21 mouse cellular contexts compared by ENCODE assay signal in the genomic region with DNA sequence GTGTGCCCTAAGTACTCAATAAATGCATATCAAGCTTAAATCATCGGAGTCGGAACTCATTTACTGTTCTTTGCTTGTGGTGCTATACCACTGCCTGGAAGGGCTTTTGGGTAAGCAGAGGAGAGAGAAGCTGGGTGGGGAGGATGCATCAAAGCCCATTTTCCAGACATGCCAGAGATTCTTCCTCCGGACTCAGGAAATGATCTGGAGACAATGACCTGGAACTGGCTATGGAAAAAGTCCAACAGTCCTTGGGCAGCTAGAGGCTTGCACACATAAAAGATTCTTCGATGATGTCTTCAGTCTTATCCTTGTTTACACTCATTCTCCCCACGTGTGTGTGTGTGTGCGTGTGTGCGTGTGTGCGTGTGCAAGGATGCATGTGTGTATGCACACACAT.
"Had no signal": no experiment of that assay in that cellular context is flagged by ENCODE, and none has a peak within 500 bp of the region (broad histone marks: within the 10 kb centered on the region; RNA-seq: fewer than 3 reads in every experiment).

No protein-coding gene starts in this region.

- H3K9ac ChIP-seq: forebrain, embryonic 15.5 days; forebrain, postnatal 0 days; heart, embryonic 13.5 days; heart, embryonic 15.5 days; hindbrain, embryonic 13.5 days; hindbrain, embryonic 15.5 days; limb, embryonic 13.5 days; limb, embryonic 15.5 days had no signal

- H3K9me3 ChIP-seq: forebrain, embryonic 15.5 days; heart, embryonic 13.5 days; heart, embryonic 15.5 days; hindbrain, embryonic 13.5 days; hindbrain, embryonic 15.5 days; limb, embryonic 13.5 days; limb, embryonic 15.5 days had no signal

- H3K4me2 ChIP-seq: forebrain, embryonic 15.5 days; heart, embryonic 11.5 days; heart, embryonic 13.5 days; heart, embryonic 15.5 days; hindbrain, embryonic 13.5 days; hindbrain, embryonic 15.5 days; limb, embryonic 13.5 days; limb, embryonic 15.5 days had no signal

- DNase-seq: forebrain, postnatal 0 days; gastrocnemius, postnatal 14 days; gastrocnemius, postnatal 36 days; heart, adult 11 months; heart, adult 2 months; heart, postnatal 14 days; heart, postnatal 36 days; kidney, adult 18-20 months; layer of hippocampus, adult 9-11 months; layer of hippocampus, postnatal 36 days; left cerebral cortex, postnatal 4 days had no signal

- H3K36me3 ChIP-seq: forebrain, embryonic 15.5 days; heart, embryonic 15.5 days; hindbrain, embryonic 15.5 days had no signal

- ATAC-seq: forebrain, embryonic 15.5 days; forebrain, postnatal 0 days; hindbrain, postnatal 0 days had no signal

- H3K4me3 ChIP-seq: forebrain, embryonic 15.5 days; heart, adult 2 months; heart, embryonic 13.5 days; heart, embryonic 15.5 days; hindbrain, embryonic 13.5 days; hindbrain, embryonic 15.5 days; limb, embryonic 13.5 days; limb, embryonic 15.5 days had no signal

- H3K27ac ChIP-seq: forebrain, embryonic 15.5 days; heart, adult 2 months; heart, embryonic 13.5 days; hindbrain, embryonic 13.5 days; hindbrain, embryonic 15.5 days; hindbrain, postnatal 0 days; kidney, postnatal 0 days; limb, embryonic 13.5 days; limb, embryonic 15.5 days had no signal

- H3K27me3 ChIP-seq: forebrain, embryonic 15.5 days; heart, embryonic 13.5 days; heart, embryonic 15.5 days; hindbrain, embryonic 13.5 days; hindbrain, embryonic 15.5 days; limb, embryonic 13.5 days; limb, embryonic 15.5 days had no signal
